Mouse (Mus musculus): ENCODE measurements at regions not wholly inside any gene's neighbourhood (a gene's known extent, or its start where the extent isn't known, plus 50 kb on each side); places are given as distances from the start of the nearest gene placed in this dataset.

- WGBS, result 69% methylated on average over 17 of the region's 17 CpGs
- no peak for DNase-seq (ENCODE audit: low spot score)
- ATAC-seq (ENCODE audit: low FRiP score, low TSS enrichment), result no peak
Observed at GRCm38 (mm10) chr8:33115271-33116236, 313.0 kb upstream of the 5930422O12Rik start.

GRCm38 (mm10) chr8:33123061-33123587 lies 305.4 kb upstream of the 5930422O12Rik start:
- Histone ChIP-seq H3K9me3 (ENCODE audit: control insufficient read depth, low read length) (no peaks in the 10 kb centered on the region), H3K27me3 (ENCODE audit: control insufficient read depth, insufficient read depth, low read length) (no peaks in the 10 kb centered on the region)
- DNase-seq (ENCODE audit: low spot score), result no peak

More at GRCm38 (mm10) chr8:33115271-33116236, 313.0 kb upstream of the 5930422O12Rik start:
- Histone ChIP-seq H3K27me3 (ENCODE audit: control insufficient read depth, insufficient read depth, low read length) (no peaks in the 10 kb centered on the region), H3K27ac (replicated peaks) (no peak overlapping the region), H3K9me3 (ENCODE audit: control insufficient read depth, low read length) (no peaks in the 10 kb centered on the region), H3K9ac (ENCODE audit: low read length) (no peak overlapping the region), H3K4me2 (replicated peaks; ENCODE audit: low read depth) (no peak overlapping the region), H3K4me1 (replicated peaks; ENCODE audit: control insufficient read depth, insufficient read depth) (no peaks in the 10 kb centered on the region), H3K36me3 (ENCODE audit: control insufficient read depth, insufficient read depth, low read length) (no peaks in the 10 kb centered on the region), H3K4me3 (ENCODE audit: low read depth, low read length) (no peak overlapping the region)
- TF ChIP-seq CTCF (IDR thresholded peaks at IDR 0.05; ENCODE audit: low read depth) (no peak), EP300 (optimal IDR thresholded peaks at IDR 0.05) (no peak)

GRCm38 (mm10) chr8:33126981-33127380 lies 301.5 kb upstream of the 5930422O12Rik start:
- 75% methylated on average over 2 of the region's 2 CpGs for WGBS

More at GRCm38 (mm10) chr8:33123061-33123587, 305.4 kb upstream of the 5930422O12Rik start:
- Histone ChIP-seq H3K4me1 (replicated peaks; ENCODE audit: control insufficient read depth, insufficient read depth) (no peaks in the 10 kb centered on the region), H3K4me2 (replicated peaks; ENCODE audit: low read depth) (no peak overlapping the region), H3K27ac (replicated peaks) (no peak overlapping the region), H3K4me3 (ENCODE audit: low read depth, low read length) (no peak overlapping the region), H3K9ac (ENCODE audit: low read length) (no peak overlapping the region), H3K36me3 (ENCODE audit: control insufficient read depth, insufficient read depth, low read length) (no peaks in the 10 kb centered on the region)
- WGBS, result 74% methylated on average over 3 of the region's 3 CpGs
- TF ChIP-seq EP300 (optimal IDR thresholded peaks at IDR 0.05) (no peak), CTCF (IDR thresholded peaks at IDR 0.05; ENCODE audit: low read depth) (no peak)
- no peak for ATAC-seq (ENCODE audit: low FRiP score, low TSS enrichment)

GRCm38 (mm10) chr8:33138874-33139273 lies 289.6 kb upstream of the 5930422O12Rik start:
- 26% methylated on average over 2 of the region's 2 CpGs for WGBS
- Histone ChIP-seq H3K27ac (replicated peaks) (no peak overlapping the region), H3K4me1 (replicated peaks; ENCODE audit: control insufficient read depth, insufficient read depth) (no peaks in the 10 kb centered on the region), H3K27me3 (ENCODE audit: control insufficient read depth, insufficient read depth, low read length) (no peaks in the 10 kb centered on the region), H3K4me2 (replicated peaks; ENCODE audit: low read depth) (no peak overlapping the region), H3K9ac (ENCODE audit: low read length) (no peak overlapping the region), H3K36me3 (ENCODE audit: control insufficient read depth, insufficient read depth, low read length) (no peaks in the 10 kb centered on the region), H3K9me3 (ENCODE audit: control insufficient read depth, low read length) (no peaks in the 10 kb centered on the region), H3K4me3 (ENCODE audit: low read depth, low read length) (no peak overlapping the region)
- DNase-seq (ENCODE audit: low spot score) (no peak), ATAC-seq (ENCODE audit: low FRiP score, low TSS enrichment) (no peak)
- TF ChIP-seq EP300 (optimal IDR thresholded peaks at IDR 0.05), result no peak
- TF ChIP-seq CTCF (IDR thresholded peaks at IDR 0.05; ENCODE audit: low read depth), result no peak

More at GRCm38 (mm10) chr8:33126981-33127380, 301.5 kb upstream of the 5930422O12Rik start:
- no peak overlapping the region for H3K4me3 ChIP-seq (ENCODE audit: low read depth, low read length)
- no peaks in the 10 kb centered on the region for H3K9me3 ChIP-seq (ENCODE audit: control insufficient read depth, low read length)
- no peak overlapping the region for H3K9ac ChIP-seq (ENCODE audit: low read length)
- ATAC-seq (ENCODE audit: low FRiP score, low TSS enrichment) (no peak), DNase-seq (ENCODE audit: low spot score) (no peak)
- no peaks in the 10 kb centered on the region for H3K36me3 ChIP-seq (ENCODE audit: control insufficient read depth, insufficient read depth, low read length)
- no peak overlapping the region for H3K4me2 ChIP-seq (replicated peaks; ENCODE audit: low read depth)
- no peaks in the 10 kb centered on the region for H3K4me1 ChIP-seq (replicated peaks; ENCODE audit: control insufficient read depth, insufficient read depth)
- H3K27me3 ChIP-seq (ENCODE audit: control insufficient read depth, insufficient read depth, low read length), result no peaks in the 10 kb centered on the region
- no peak for TF ChIP-seq CTCF (IDR thresholded peaks at IDR 0.05; ENCODE audit: low read depth)
- no peak for TF ChIP-seq EP300 (optimal IDR thresholded peaks at IDR 0.05)
- H3K27ac ChIP-seq (replicated peaks), result no peak overlapping the region

GRCm38 (mm10) chr8:33139850-33140249 lies 288.7 kb upstream of the 5930422O12Rik start:
- no peak for TF ChIP-seq EP300 (optimal IDR thresholded peaks at IDR 0.05)
- H3K4me1 ChIP-seq (replicated peaks; ENCODE audit: control insufficient read depth, insufficient read depth), result no peaks in the 10 kb centered on the region
- no peak overlapping the region for H3K4me3 ChIP-seq (ENCODE audit: low read depth, low read length)
- no peak for DNase-seq (ENCODE audit: low spot score)
- no peaks in the 10 kb centered on the region for H3K27me3 ChIP-seq (ENCODE audit: control insufficient read depth, insufficient read depth, low read length)
- ATAC-seq (ENCODE audit: low FRiP score, low TSS enrichment), result no peak
- 75% methylated on average over 2 of the region's 2 CpGs for WGBS
- H3K9ac ChIP-seq (ENCODE audit: low read length), result no peak overlapping the region
- H3K4me2 ChIP-seq (replicated peaks; ENCODE audit: low read depth), result no peak overlapping the region
- no peaks in the 10 kb centered on the region for H3K36me3 ChIP-seq (ENCODE audit: control insufficient read depth, insufficient read depth, low read length)
- H3K9me3 ChIP-seq (ENCODE audit: control insufficient read depth, low read length), result no peaks in the 10 kb centered on the region
- no peak overlapping the region for H3K27ac ChIP-seq (replicated peaks)

GRCm38 (mm10) chr8:33177642-33178041 lies 250.9 kb upstream of the 5930422O12Rik start:
- ATAC-seq (ENCODE audit: low FRiP score, low TSS enrichment), result no peak
- TF ChIP-seq CTCF (IDR thresholded peaks at IDR 0.05; ENCODE audit: low read depth) (no peak), EP300 (optimal IDR thresholded peaks at IDR 0.05) (no peak)
- Histone ChIP-seq H3K4me1 (replicated peaks; ENCODE audit: control insufficient read depth, insufficient read depth) (no peaks in the 10 kb centered on the region), H3K9me3 (ENCODE audit: control insufficient read depth, low read length) (no peaks in the 10 kb centered on the region), H3K9ac (ENCODE audit: low read length) (no peak overlapping the region), H3K4me3 (ENCODE audit: low read depth, low read length) (no peak overlapping the region), H3K36me3 (ENCODE audit: control insufficient read depth, insufficient read depth, low read length) (no peaks in the 10 kb centered on the region), H3K27me3 (ENCODE audit: control insufficient read depth, insufficient read depth, low read length) (no peaks in the 10 kb centered on the region), H3K27ac (replicated peaks) (no peak overlapping the region), H3K4me2 (replicated peaks; ENCODE audit: low read depth) (no peak overlapping the region)
- WGBS, result 90% methylated on average over 6 of the region's 6 CpGs
- DNase-seq (ENCODE audit: low spot score), result no peak

Data from stomach, postnatal 0 days (tissue).